Comparison of ENCODE assay signal across 7 mouse cellular contexts in genomic region chr14:75635350-75635749, GRCm38 (mm10). TPM values are rescaled to one million over a fixed set of nuclear protein-coding genes. Genes with fewer than 3 reads are reported as not detected.
DNase-seq lines count a peak whose midpoint lies in the region; TF ChIP-seq lines count a peak whose summit lies in the region.

No protein-coding gene starts in this region.

- intact Hi-C loops in heart, postnatal 25 days (cut with DNase I) = no loop called here

- no peaks in the 10 kb centered on the region for H3K9me3 ChIP-seq in limb, embryonic 10.5 days (replicated peaks)

- peak; percentile 19 for DNase-seq in retina, postnatal 1 day
- no peak for DNase-seq in retina, embryonic 14.5 days (ENCODE audit: low spot score)
- peak; percentile 75 to 83 for DNase-seq in cerebellum, adult 2 months
- peak; percentile 4 for DNase-seq in heart, postnatal 25 days (ENCODE audit: low spot score)
- no peak for DNase-seq in limb, embryonic 10.5 days (ENCODE audit: low spot score)
- no peak for DNase-seq in gastrocnemius, postnatal 4 days (ENCODE audit: low spot score in 2 of 2)
- DNase-seq in liver = no peak

- no peak overlapping the region for H3K27ac ChIP-seq in cerebellum, adult 2 months (ENCODE audit: insufficient read depth, low read length)
- H3K27ac ChIP-seq in limb, embryonic 10.5 days = peak overlapping the region; percentile 75

- 11% methylated on average over 12 of the region's 12 CpGs for WGBS in cerebellum, adult 2 months
- WGBS in limb, embryonic 10.5 days = 84% methylated on average over 12 of the region's 12 CpGs

- TF ChIP-seq POLR2A in cerebellum, adult 2 months (IDR thresholded peaks at IDR 0.05; ENCODE audit: borderline replicate concordance, insufficient read depth, low read length) = no peak

- H3K27me3 ChIP-seq in cerebellum, adult 2 months (ENCODE audit: control insufficient read depth, insufficient read depth, low read length) = no peaks in the 10 kb centered on the region
- H3K27me3 ChIP-seq in limb, embryonic 10.5 days (ENCODE audit: low read depth, poor library complexity, severe bottlenecking) = no peaks in the 10 kb centered on the region

- H3K4me3 ChIP-seq in cerebellum, adult 2 months (replicated peaks; ENCODE audit: insufficient read depth, low read depth, low read length) = no peak overlapping the region
- no peak overlapping the region for H3K4me3 ChIP-seq in limb, embryonic 10.5 days

- H3K4me1 ChIP-seq in cerebellum, adult 2 months (ENCODE audit: control insufficient read depth, insufficient read depth, low read length) = peaks cover 18% of the 10 kb centered on the region; the same call in 1 of the 2 replicates
- peaks cover 23% of the 10 kb centered on the region for H3K4me1 ChIP-seq in limb, embryonic 10.5 days

- no peaks in the 10 kb centered on the region for H3K36me3 ChIP-seq in limb, embryonic 10.5 days

- TF ChIP-seq CTCF in cerebellum, adult 2 months (IDR thresholded peaks at IDR 0.05; ENCODE audit: borderline replicate concordance, insufficient read depth, low read depth, low read length) = no peak

RNA-seq across cellular contexts. Expression of gene Erich6b, which starts 6.7 kb away (rescaled TPM):
- polyA plus RNA-seq in cerebellum, adult 2 months (2012; rRNA removed) = not detected in 2 replicates
- not detected for total RNA-seq in heart, postnatal 25 days (2021)
- not detected in 2 replicates for polyA plus RNA-seq in limb, embryonic 10.5 days (2016; fragmentation: Nextera tagmentation; extraction: Ambion mirVana)
- total RNA-seq in gastrocnemius, postnatal 4 days (2021) = not detected

RNA-seq across cellular contexts. Expression of gene Spert, which starts 42.4 kb away (rescaled TPM):
- not detected in 2 replicates for polyA plus RNA-seq in cerebellum, adult 2 months (2012; rRNA removed)
- not detected for total RNA-seq in heart, postnatal 25 days (2021)
- polyA plus RNA-seq in limb, embryonic 10.5 days (2016; fragmentation: Nextera tagmentation; extraction: Ambion mirVana) = not detected in 2 replicates
- total RNA-seq in gastrocnemius, postnatal 4 days (2021) = not detected

Comparison
In these comparisons a context has a peak if more than half of its experiments do, and no peak if none do; other contexts are left out.
1. DNase-seq: peak in retina, postnatal 1 day (single experiment), cerebellum, adult 2 months (2 of 2) and heart, postnatal 25 days (single experiment); none in retina, embryonic 14.5 days (single experiment), limb, embryonic 10.5 days (single experiment), gastrocnemius, postnatal 4 days (0 of 2) and liver (single experiment).